Mouse (Mus musculus) G1E (cell line): ENCODE data around the gene Cep57.
"Not testable (repeated sequence)": the region's sequence is repeated elsewhere in the genome, so short reads cannot be mapped to it uniquely, and the experiment has no call there.

ENCODE experiments used
- CTCF ChIP-seq: IDR thresholded peaks from 2 replicates; pipeline ENCODE4 v1.5.1; 2012; ENCODE audit warnings: low read depth, low read length, inconsistent platforms, mixed read lengths
- GATA1 ChIP-seq: IDR thresholded peaks from 2 replicates; pipeline ENCODE4 v1.6.1; 2012; ENCODE audit warnings: borderline replicate concordance, low read length, inconsistent platforms, mixed read lengths
- TAL1 ChIP-seq: conservative IDR thresholded peaks from 2 replicates; pipeline ENCODE4 v1.6.1; 2012; ENCODE audit warnings: low read depth, low read length, inconsistent platforms, mixed read lengths

- TF ChIP-seq CTCF, TAL1, GATA1: not testable (repeated sequence)
Measured at GRCm38 (mm10) chr9:13790864-13791263, 36.0 kb downstream of the Cep57 start.
